33 mouse cellular contexts compared by ENCODE assay signal in genomic region chr4:102647056-102647455, GRCm38 (mm10).
A peak's percentile ranks its signal among the peaks of the same experiment; 100 is the strongest.
DNase-seq lines count a peak whose midpoint lies in the region; ATAC-seq and TF ChIP-seq lines count a peak whose summit lies in the region.
"Had no signal": no experiment of that assay in that cellular context is flagged by ENCODE, and none has a peak within 500 bp of the region (broad histone marks: within the 10 kb centered on the region; RNA-seq: fewer than 3 reads in every experiment).

No protein-coding gene starts in this region.

- H3K4me3 ChIP-seq in CH12.LX (replicated peaks in 1 of 3; ENCODE audit: low read depth in 2 of 3, low read length in 2 of 3, poor library complexity in 1 of 3) = no peak overlapping the region
- H3K4me3 ChIP-seq: forebrain, embryonic 13.5 days; hindbrain, embryonic 13.5 days; left cerebral cortex, adult 2 months; limb, embryonic 13.5 days; liver, embryonic 13.5 days; megakaryocyte, embryonic 14.5 days; midbrain, embryonic 13.5 days had no signal

- TF ChIP-seq POLR2A in CH12.LX (IDR thresholded peaks at IDR 0.05; ENCODE audit: low read depth, low read length) = no peak

- no peak overlapping the region for H3K4me2 ChIP-seq in CH12.LX (ENCODE audit: insufficient read depth, low read depth, poor library complexity, severe bottlenecking)
- H3K4me2 ChIP-seq: forebrain, embryonic 13.5 days; heart, embryonic 11.5 days; hindbrain, embryonic 13.5 days; limb, embryonic 13.5 days; liver, embryonic 13.5 days; midbrain, embryonic 13.5 days had no signal

- in situ Hi-C loops in CH12.LX (cut with MboI; ENCODE audit: low pct_ligation_motif_present, low pct_unique_long_range_greater_than_20kb, low sequenced_read_pairs) = no loop called here

- peak; percentile 55; the same call in 1 of the 2 replicates for TF ChIP-seq EP300 in CH12.LX (IDR thresholded peaks at IDR 0.05; ENCODE audit: low read length)

- no peaks in the 10 kb centered on the region for H3K36me3 ChIP-seq in CH12.LX (replicated peaks in 1 of 2; ENCODE audit: control insufficient read depth in 1 of 2, insufficient read depth in 1 of 2, low read length in 1 of 2)
- H3K36me3 ChIP-seq: G1E; hindbrain, embryonic 13.5 days; limb, embryonic 13.5 days; liver, embryonic 13.5 days; midbrain, embryonic 13.5 days had no signal

- dilution Hi-C loops in CH12.LX (cut with MboI; ENCODE audit: extremely low pct_ligation_motif_present, extremely low pct_unique_long_range_greater_than_20kb, low sequenced_read_pairs) = no loop called here

- no peak overlapping the region for H3K9ac ChIP-seq in CH12.LX (ENCODE audit: insufficient read depth, low read depth)
- H3K9ac ChIP-seq: forebrain, embryonic 13.5 days; hindbrain, embryonic 13.5 days; limb, embryonic 13.5 days; liver, embryonic 13.5 days; midbrain, embryonic 13.5 days had no signal

- H3K79me2 ChIP-seq in CH12.LX (replicated peaks; ENCODE audit: control insufficient read depth, extremely low read depth, insufficient read depth, poor library complexity, severe bottlenecking) = no peaks in the 10 kb centered on the region

- TF ChIP-seq RAD21 in CH12.LX (IDR thresholded peaks at IDR 0.05; ENCODE audit: low read depth, low read length) = no peak

- no peaks in the 10 kb centered on the region for H3K9me3 ChIP-seq in CH12.LX (replicated peaks; ENCODE audit: low read length)
- H3K9me3 ChIP-seq: forebrain, embryonic 13.5 days; hindbrain, embryonic 13.5 days; limb, embryonic 13.5 days; liver, embryonic 13.5 days; megakaryocyte, embryonic 14.5 days; midbrain, embryonic 13.5 days had no signal

- peak; percentile 80 for ATAC-seq in granulocyte monocyte progenitor cell, adult 5-6 weeks (replicated peaks; ENCODE audit: poor library complexity, severe bottlenecking)
- ATAC-seq in monocyte, adult 5-6 weeks (replicated peaks; ENCODE audit: insufficient number of reproducible peaks, low FRiP score, low TSS enrichment, poor library complexity, severe bottlenecking) = peak; percentile 63; the same call in 1 of the 2 replicates
- ATAC-seq: forebrain, embryonic 13.5 days; intestine, embryonic 16.5 days; midbrain, embryonic 13.5 days had no signal

- DNase-seq in 416B (ENCODE audit: low read depth) = peak; percentile 76
- DNase-seq in CH12.LX (ENCODE audit: extremely low read depth) = no peak
- DNase-seq in cerebellum, adult 9-10 months = no peak
- no peak for DNase-seq in right cerebral cortex, postnatal 10 days (ENCODE audit: low spot score in 2 of 2)
- no peak for DNase-seq in thymus, postnatal 4 days
- DNase-seq: adrenal gland, postnatal 25 days; cerebellum, adult 18-20 months; cerebellum, postnatal 14 days; gastrocnemius, postnatal 25 days; heart, adult 18-20 months; heart, postnatal 36 days; kidney, adult 8-10 months; kidney, postnatal 14 days; liver, embryonic 13.5 days; lung, adult 18-20 months; lung, postnatal 14 days; retina, postnatal 1 day; right cerebral cortex, postnatal 25 days; spleen, adult 18-20 months; thymus, adult 18-20 months; thymus, postnatal 25 days had no signal

- H3K27ac ChIP-seq in CH12.LX (ENCODE audit: insufficient read depth, low read depth) = no peak overlapping the region
- H3K27ac ChIP-seq: forebrain, embryonic 13.5 days; hindbrain, embryonic 13.5 days; left cerebral cortex, adult 2 months; limb, embryonic 13.5 days; liver, embryonic 13.5 days; midbrain, embryonic 13.5 days; stomach, postnatal 0 days had no signal

- peaks cover 0 to 20% of the 10 kb centered on the region in 2 experiments; a peak in 2 of 4 replicates for H3K4me1 ChIP-seq in CH12.LX (ENCODE audit: control insufficient read depth in 1 of 2, insufficient read depth in 2 of 2)
- H3K4me1 ChIP-seq: forebrain, embryonic 13.5 days; hindbrain, embryonic 13.5 days; limb, embryonic 13.5 days; liver, embryonic 13.5 days; midbrain, embryonic 13.5 days had no signal

- H3K27me3 ChIP-seq in CH12.LX (replicated peaks) = no peaks in the 10 kb centered on the region
- H3K27me3 ChIP-seq: forebrain, embryonic 13.5 days; hindbrain, embryonic 13.5 days; limb, embryonic 13.5 days; liver, embryonic 13.5 days; midbrain, embryonic 13.5 days had no signal

- TF ChIP-seq CTCF in CH12.LX (conservative IDR thresholded peaks at IDR 0.05 in 1 of 2, IDR thresholded peaks at IDR 0.05 in 1 of 2; ENCODE audit: low read depth in 2 of 2, low read length in 2 of 2) = no peak

TF ChIP-seq in CH12.LX, 34 proteins besides CTCF, POLR2A, EP300 and RAD21:
- TF ChIP-seq MYC (IDR thresholded peaks at IDR 0.05; ENCODE audit: low read depth, low read length) (no peak), IRF4 (IDR thresholded peaks at IDR 0.05; ENCODE audit: low read depth, low read length) (no peak), POLR2AphosphoS2 (IDR thresholded peaks at IDR 0.05; ENCODE audit: low read depth, low read length) (no peak), HCFC1 (IDR thresholded peaks at IDR 0.05; ENCODE audit: low read depth, low read length) (no peak), MAFK (IDR thresholded peaks at IDR 0.05; ENCODE audit: insufficient replicate concordance, low read length) (no peak), TBP (conservative IDR thresholded peaks at IDR 0.05; ENCODE audit: low read depth, low read length) (peak; percentile 77; the same call in 1 of the 2 replicates), E2F4 (IDR thresholded peaks at IDR 0.05; ENCODE audit: insufficient replicate concordance, low read depth, low read length) (no peak), MEF2A (IDR thresholded peaks at IDR 0.05; ENCODE audit: borderline replicate concordance, low read depth, low read length) (no peak), ZKSCAN1 (IDR thresholded peaks at IDR 0.05; ENCODE audit: borderline replicate concordance, low read depth, low read length) (no peak), TCF12 (IDR thresholded peaks at IDR 0.05; ENCODE audit: low read depth, low read length) (no peak), SIN3A (IDR thresholded peaks at IDR 0.05; ENCODE audit: low read length) (no peak), ZNF384 (IDR thresholded peaks at IDR 0.05; ENCODE audit: low read depth, low read length) (peak; percentile 61)
